Comparison of ENCODE assay signal across 13 mouse cellular contexts in the genomic region with DNA sequence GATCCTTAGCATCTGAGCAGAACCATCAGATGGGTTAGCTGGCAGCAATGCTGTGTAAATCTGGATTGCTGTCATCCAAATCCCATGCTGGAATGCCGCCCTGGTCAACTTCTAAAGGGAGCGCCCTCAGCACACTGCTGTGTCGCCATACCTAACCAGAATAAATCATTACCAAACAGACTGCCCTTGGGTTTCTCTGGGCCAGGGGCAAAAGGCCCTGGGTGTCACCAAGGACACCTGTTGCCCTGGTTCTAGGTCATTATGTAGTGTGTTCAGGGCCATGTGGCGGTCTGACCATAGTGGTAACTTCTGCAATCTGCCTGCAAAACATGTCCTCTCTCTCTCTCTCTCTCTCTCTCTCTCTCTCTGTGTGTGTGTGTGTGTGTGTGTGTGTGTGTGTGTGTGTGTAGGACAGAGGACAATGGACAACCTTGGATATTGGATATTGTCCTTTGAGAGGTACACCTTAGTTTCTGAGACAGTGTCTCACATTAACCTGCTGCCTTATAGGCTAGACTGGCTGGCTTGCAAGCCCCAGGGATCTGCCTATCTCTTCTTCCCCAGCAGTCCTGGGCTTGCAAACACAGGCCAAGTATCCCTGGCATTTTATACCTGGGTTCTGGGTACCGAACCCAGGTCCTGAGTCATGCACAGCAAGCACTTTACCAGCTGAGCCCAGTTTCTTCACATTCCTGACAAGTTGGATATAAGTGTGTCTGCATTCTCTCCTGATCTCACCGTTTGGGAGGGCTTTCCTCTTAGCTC. TPM values are rescaled to one million over a fixed set of nuclear protein-coding genes. Genes with fewer than 3 reads are reported as not detected.
DNase-seq lines count a peak whose midpoint lies in the region; ATAC-seq lines count a peak whose summit lies in the region.
"Had no signal": no experiment of that assay in that cellular context is flagged by ENCODE, and none has a peak within 500 bp of the region (broad histone marks: within the 10 kb centered on the region; RNA-seq: fewer than 3 reads in every experiment).

No protein-coding gene starts in this region.

- no peaks in the 10 kb centered on the region for H3K36me3 ChIP-seq in intestine, embryonic 14.5 days (ENCODE audit: control insufficient read depth, insufficient read depth, low read length)
- no peaks in the 10 kb centered on the region for H3K36me3 ChIP-seq in intestine, embryonic 16.5 days (ENCODE audit: control insufficient read depth, insufficient read depth, low read length)
- H3K36me3 ChIP-seq in liver, embryonic 11.5 days (ENCODE audit: control insufficient read depth, insufficient read depth, low read length): no peaks in the 10 kb centered on the region
- H3K36me3 ChIP-seq: forebrain, embryonic 12.5 days; lung, embryonic 15.5 days; midbrain, embryonic 15.5 days had no signal

- H3K27ac ChIP-seq in intestine, embryonic 14.5 days (ENCODE audit: low read depth): no peak overlapping the region
- no peak overlapping the region for H3K27ac ChIP-seq in intestine, embryonic 16.5 days (ENCODE audit: low read length)
- H3K27ac ChIP-seq in liver, embryonic 11.5 days (ENCODE audit: low read depth, low read length): no peak overlapping the region
- H3K27ac ChIP-seq: forebrain, embryonic 12.5 days; lung, embryonic 15.5 days; midbrain, embryonic 15.5 days had no signal

- H3K4me1 ChIP-seq in intestine, embryonic 14.5 days (replicated peaks; ENCODE audit: control insufficient read depth, insufficient read depth, low read length): peaks cover 26% of the 10 kb centered on the region
- peaks cover 41% of the 10 kb centered on the region for H3K4me1 ChIP-seq in intestine, embryonic 16.5 days (ENCODE audit: control insufficient read depth, insufficient read depth, low read length)
- peaks cover 49% of the 10 kb centered on the region for H3K4me1 ChIP-seq in liver, embryonic 11.5 days (replicated peaks; ENCODE audit: control insufficient read depth, insufficient read depth, low read length)

- H3K27me3 ChIP-seq in intestine, embryonic 14.5 days (replicated peaks; ENCODE audit: control insufficient read depth, insufficient read depth, low read length): no peaks in the 10 kb centered on the region
- H3K27me3 ChIP-seq in intestine, embryonic 16.5 days (replicated peaks; ENCODE audit: control insufficient read depth, insufficient read depth, low read length): no peaks in the 10 kb centered on the region
- H3K27me3 ChIP-seq in liver, embryonic 11.5 days (replicated peaks; ENCODE audit: control insufficient read depth, insufficient read depth, low read length): no peaks in the 10 kb centered on the region; the same call in 1 of the 2 replicates
- H3K27me3 ChIP-seq: lung, embryonic 15.5 days had no signal

- no peak overlapping the region for H3K4me2 ChIP-seq in intestine, embryonic 14.5 days (ENCODE audit: low read length)
- H3K4me2 ChIP-seq in intestine, embryonic 16.5 days (ENCODE audit: low read depth, low read length): no peak overlapping the region
- no peak overlapping the region for H3K4me2 ChIP-seq in liver, embryonic 11.5 days

- no peak for ATAC-seq in cerebellum, adult (ENCODE audit: insufficient number of reproducible peaks, low FRiP score, low TSS enrichment)
- ATAC-seq in intestine, embryonic 14.5 days (replicated peaks; ENCODE audit: low FRiP score, low TSS enrichment, low read depth): no peak
- no peak for ATAC-seq in intestine, embryonic 16.5 days
- no peak for ATAC-seq in liver, embryonic 11.5 days (replicated peaks; ENCODE audit: low FRiP score)
- no peak for ATAC-seq in megakaryocyte progenitor cell, adult 5-6 weeks (replicated peaks; ENCODE audit: poor library complexity)
- ATAC-seq: midbrain, embryonic 15.5 days had no signal

- H3K9ac ChIP-seq in intestine, embryonic 14.5 days (ENCODE audit: low read length): no peak overlapping the region
- H3K9ac ChIP-seq in intestine, embryonic 16.5 days (ENCODE audit: low read depth, low read length): no peak overlapping the region
- no peak overlapping the region for H3K9ac ChIP-seq in liver, embryonic 11.5 days (ENCODE audit: low read depth, low read length)
- H3K9ac ChIP-seq: forebrain, embryonic 12.5 days; lung, embryonic 15.5 days; midbrain, embryonic 15.5 days had no signal

- DNase-seq in cerebellum, adult 11-12 months: peak; percentile 36
- peak; percentile 49 for DNase-seq in intestine, embryonic 14.5 days (ENCODE audit: low spot score)
- peak; percentile 13 to 18 for DNase-seq in spleen, postnatal 10 days (ENCODE audit: low spot score in 2 of 2)
- no peak for DNase-seq in spleen, postnatal 36 days (ENCODE audit: low spot score in 2 of 2)
- DNase-seq in liver, embryonic 11.5 days (ENCODE audit: low spot score): peak; percentile 28
- DNase-seq: gastrocnemius, postnatal 36 days; right cerebral cortex, postnatal 25 days had no signal

- WGBS in intestine, embryonic 14.5 days: 87% methylated on average over 6 of the region's 6 CpGs
- WGBS in intestine, embryonic 16.5 days: 91% methylated on average over 6 of the region's 6 CpGs
- 88% methylated on average over 6 of the region's 6 CpGs for WGBS in liver, embryonic 11.5 days

- no peaks in the 10 kb centered on the region for H3K9me3 ChIP-seq in intestine, embryonic 14.5 days (ENCODE audit: control insufficient read depth, low read length)
- H3K9me3 ChIP-seq in intestine, embryonic 16.5 days (ENCODE audit: control insufficient read depth, low read length): no peaks in the 10 kb centered on the region
- H3K9me3 ChIP-seq in liver, embryonic 11.5 days (ENCODE audit: control insufficient read depth, low read length): no peaks in the 10 kb centered on the region
- H3K9me3 ChIP-seq: forebrain, embryonic 12.5 days; lung, embryonic 15.5 days; midbrain, embryonic 15.5 days had no signal

- H3K4me3 ChIP-seq in intestine, embryonic 14.5 days (ENCODE audit: low read depth, low read length): no peak overlapping the region
- H3K4me3 ChIP-seq in intestine, embryonic 16.5 days (ENCODE audit: low read length): no peak overlapping the region
- H3K4me3 ChIP-seq in liver, embryonic 11.5 days (ENCODE audit: low read depth, low read length): no peak overlapping the region
- H3K4me3 ChIP-seq: forebrain, embryonic 12.5 days; lung, embryonic 15.5 days had no signal

RNA-seq across cellular contexts. Expression of a gene that starts 1.8 kb away (rescaled TPM):
- polyA plus RNA-seq in intestine, embryonic 14.5 days (2014; fragmentation: Nextera tagmentation; extraction: Ambion mirVana): 8.3 and 8.5 TPM in 2 replicates
- 3.7 and 4.3 TPM in 2 replicates for polyA plus RNA-seq in intestine, embryonic 16.5 days (2015; fragmentation: Nextera tagmentation; extraction: Ambion mirVana)
- 11.1 and 15.0 TPM in 2 replicates for polyA plus RNA-seq in liver, embryonic 11.5 days (2014; fragmentation: Nextera tagmentation; extraction: Ambion mirVana)
- 12.6 and 17.7 TPM in 2 replicates for total RNA-seq in megakaryocyte progenitor cell, adult 5-6 weeks (2015)
- 7.3 and 10.0 TPM in 2 replicates for total RNA-seq in megakaryocyte progenitor cell, adult 5-6 weeks (2017)

Comparison
In these comparisons a context has a peak if more than half of its experiments do, and no peak if none do; other contexts are left out.
1. DNase-seq: peak in cerebellum, adult 11-12 months (single experiment), intestine, embryonic 14.5 days (single experiment), spleen, postnatal 10 days (2 of 2) and liver, embryonic 11.5 days (single experiment); none in spleen, postnatal 36 days (0 of 2).